Mouse (Mus musculus) testis, adult 2 months (tissue): ENCODE data around the gene Tmem132d. TPM values are rescaled to one million over a fixed set of nuclear protein-coding genes. Genes with fewer than 3 reads are reported as not detected.
A peak's percentile ranks its signal among the peaks of the same experiment; 100 is the strongest.

Source experiments
- H3K27ac ChIP-seq: fragments of 200-500 bp; 2 replicates; pipeline ENCODE4 v1.5.1; 2012; ENCODE audit warnings: low read depth, low read length; ENCODE audit not compliant: control insufficient read depth, insufficient read depth
- H3K27me3 ChIP-seq: fragments of 200-500 bp; 2 replicates; pipeline ENCODE4 v1.6.1; 2012; ENCODE audit warnings: mild to moderate bottlenecking, low read length, moderate library complexity; ENCODE audit not compliant: control insufficient read depth, insufficient read depth
- H3K36me3 ChIP-seq: fragments of 200-500 bp; 2 replicates; pipeline ENCODE4 v1.6.1; 2012; ENCODE audit warnings: mild to moderate bottlenecking, low read length; ENCODE audit not compliant: control insufficient read depth, insufficient read depth
- H3K4me1 ChIP-seq: fragments of 200-500 bp; 2 replicates; pipeline ENCODE4 v1.6.1; 2012; ENCODE audit warnings: low read length; ENCODE audit not compliant: control insufficient read depth, insufficient read depth
- H3K4me3 ChIP-seq: fragments of 200-500 bp; 2 replicates; pipeline ENCODE4 v1.5.1; 2012; ENCODE audit warnings: low read depth, mild to moderate bottlenecking, low read length, moderate library complexity, mixed read lengths; ENCODE audit not compliant: control insufficient read depth
- CTCF ChIP-seq: fragments of 200-500 bp; IDR thresholded peaks from 2 replicates; pipeline ENCODE4 v1.5.1; 2012; ENCODE audit warnings: low read depth, mild to moderate bottlenecking, inconsistent platforms, low read length, moderate library complexity; ENCODE audit not compliant: control insufficient read depth, insufficient read depth, insufficient replicate concordance
- POLR2A ChIP-seq: fragments of 200-500 bp; IDR thresholded peaks from 2 replicates; pipeline ENCODE4 v1.6.1; 2012; ENCODE audit warnings: low read depth, mild to moderate bottlenecking, inconsistent platforms, low read length, moderate library complexity; ENCODE audit not compliant: control insufficient read depth
- polyA plus RNA-seq: library from polyadenylated mRNA; depleted of rRNA; stranded (reverse); fragments of >200 nt; gene quantifications from 2 replicates; pipeline ENCODE4 v1.2.3, GENCODE M21; 2012

Tmem132d gene
- polyA plus RNA-seq, 1 experiment, result 0.04 TPM

DNA sequence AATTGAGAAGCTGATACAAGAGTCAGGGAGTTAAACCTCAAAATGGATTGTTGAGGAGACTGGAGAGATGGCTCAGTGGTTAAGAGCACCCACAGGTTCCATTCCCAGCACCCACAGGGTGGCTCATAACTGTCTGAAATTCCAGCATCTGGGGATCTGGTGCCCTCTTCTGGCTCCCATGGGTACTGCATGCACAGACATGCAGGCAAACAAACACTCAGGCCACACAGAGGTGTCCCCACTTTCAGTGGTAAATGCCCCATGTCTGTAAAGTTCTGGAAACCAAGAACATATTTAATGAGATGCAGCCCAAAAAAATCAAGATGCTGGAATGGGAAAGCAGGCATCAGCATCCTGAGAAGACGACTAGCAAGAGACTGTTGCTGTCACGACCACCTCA is 333.4 kb downstream of the Tmem132d start:
- no peak overlapping the region for H3K27ac ChIP-seq
- no peak overlapping the region for H3K4me3 ChIP-seq
- H3K4me1 ChIP-seq, result peaks cover 3% of the 10 kb centered on the region; the same call in 1 of the 2 replicates
- no peaks in the 10 kb centered on the region for H3K36me3 ChIP-seq
- no peaks in the 10 kb centered on the region for H3K27me3 ChIP-seq
- peak; percentile 85 for TF ChIP-seq CTCF
- no peak for TF ChIP-seq POLR2A

GRCm38 (mm10) chr5:128090578-128090977 is 342.3 kb downstream of the Tmem132d start:
- Histone ChIP-seq H3K4me1 (no peaks in the 10 kb centered on the region), H3K36me3 (no peaks in the 10 kb centered on the region), H3K27me3 (no peaks in the 10 kb centered on the region), H3K27ac (no peak overlapping the region), H3K4me3 (no peak overlapping the region)
- TF ChIP-seq CTCF (no peak), POLR2A (no peak)

DNA sequence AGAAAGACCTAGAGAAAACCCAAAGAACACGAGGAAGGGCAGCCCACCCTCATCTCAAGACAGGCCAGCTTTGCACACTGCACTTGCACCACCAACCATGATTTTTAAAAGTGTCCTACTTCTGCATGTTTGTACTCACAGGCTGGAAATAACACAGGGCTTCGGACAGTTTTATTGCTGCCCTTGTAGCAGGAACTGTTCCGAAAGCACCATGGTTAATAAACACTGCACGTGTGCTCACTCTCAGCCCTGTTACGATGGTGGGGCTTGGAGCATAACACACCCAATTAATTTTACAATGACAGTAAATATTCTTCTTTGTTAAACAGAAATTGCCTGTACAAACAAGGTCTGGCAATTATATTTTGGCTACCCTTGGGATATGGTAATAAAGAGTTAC is 357.4 kb downstream of the Tmem132d start:
- no peak for TF ChIP-seq POLR2A
- no peak for TF ChIP-seq CTCF
- Histone ChIP-seq H3K27ac (no peak overlapping the region), H3K36me3 (no peaks in the 10 kb centered on the region), H3K4me1 (no peaks in the 10 kb centered on the region), H3K4me3 (no peak overlapping the region), H3K27me3 (no peaks in the 10 kb centered on the region)

GRCm38 (mm10) chr5:128072616-128073015 is 360.3 kb downstream of the Tmem132d start:
- H3K4me1 ChIP-seq, result no peaks in the 10 kb centered on the region
- no peaks in the 10 kb centered on the region for H3K36me3 ChIP-seq
- no peaks in the 10 kb centered on the region for H3K27me3 ChIP-seq
- no peak overlapping the region for H3K4me3 ChIP-seq
- H3K27ac ChIP-seq, result no peak overlapping the region
- no peak for TF ChIP-seq CTCF
- no peak for TF ChIP-seq POLR2A

GRCm38 (mm10) chr5:128041781-128042180 is 391.1 kb downstream of the Tmem132d start:
- Histone ChIP-seq H3K27me3 (no peaks in the 10 kb centered on the region), H3K4me1 (no peaks in the 10 kb centered on the region), H3K4me3 (no peak overlapping the region), H3K36me3 (no peaks in the 10 kb centered on the region), H3K27ac (no peak overlapping the region)
- TF ChIP-seq CTCF, result no peak
- TF ChIP-seq POLR2A, result no peak

DNA sequence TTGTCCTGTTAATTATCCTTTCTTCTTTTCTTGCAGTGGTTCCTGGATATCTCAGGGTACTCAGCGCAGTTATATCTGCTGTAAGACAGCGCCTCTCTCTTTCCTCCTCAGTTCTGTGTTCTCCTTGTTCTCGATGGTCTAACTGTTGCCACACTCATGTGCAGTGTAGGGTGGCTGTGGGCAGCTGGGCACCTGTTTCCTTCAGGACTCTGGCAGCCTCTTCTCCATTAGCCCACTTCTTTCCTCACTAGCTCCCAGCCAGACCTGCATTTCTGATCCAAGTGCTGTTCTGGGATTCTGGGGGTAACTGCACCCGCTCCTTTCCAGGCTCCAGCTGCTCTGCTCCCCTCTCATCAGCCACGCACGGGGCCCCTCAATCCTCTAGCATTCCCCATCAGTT is 392.8 kb downstream of the Tmem132d start:
- no peaks in the 10 kb centered on the region for H3K4me1 ChIP-seq
- no peaks in the 10 kb centered on the region for H3K27me3 ChIP-seq
- no peak overlapping the region for H3K4me3 ChIP-seq
- H3K36me3 ChIP-seq, result no peaks in the 10 kb centered on the region
- no peak overlapping the region for H3K27ac ChIP-seq
- TF ChIP-seq POLR2A (no peak), CTCF (no peak)

DNA sequence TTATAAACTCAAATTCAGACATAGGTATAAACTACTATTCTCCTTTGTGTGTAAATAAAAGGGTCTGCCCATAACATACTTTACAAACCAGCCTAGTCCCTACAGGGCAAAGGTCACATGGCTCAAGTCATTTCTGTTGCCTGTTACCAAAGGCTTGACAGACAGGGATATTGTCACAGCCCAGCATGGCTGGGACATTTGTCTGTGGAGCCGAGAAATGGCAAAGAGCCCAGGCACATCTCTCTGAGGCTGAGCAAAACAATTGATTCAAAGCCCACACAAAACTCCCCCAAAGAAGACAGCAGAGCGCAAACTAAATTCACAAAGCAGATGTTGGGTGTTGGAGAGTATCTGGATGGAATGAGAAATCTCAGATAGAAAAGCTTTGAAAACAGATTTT is 405.8 kb downstream of the Tmem132d start:
- H3K36me3 ChIP-seq, result no peaks in the 10 kb centered on the region
- no peak for TF ChIP-seq POLR2A
- TF ChIP-seq CTCF, result no peak
- H3K4me3 ChIP-seq, result no peak overlapping the region
- H3K27ac ChIP-seq, result no peak overlapping the region
- no peaks in the 10 kb centered on the region for H3K27me3 ChIP-seq
- H3K4me1 ChIP-seq, result no peaks in the 10 kb centered on the region

DNA sequence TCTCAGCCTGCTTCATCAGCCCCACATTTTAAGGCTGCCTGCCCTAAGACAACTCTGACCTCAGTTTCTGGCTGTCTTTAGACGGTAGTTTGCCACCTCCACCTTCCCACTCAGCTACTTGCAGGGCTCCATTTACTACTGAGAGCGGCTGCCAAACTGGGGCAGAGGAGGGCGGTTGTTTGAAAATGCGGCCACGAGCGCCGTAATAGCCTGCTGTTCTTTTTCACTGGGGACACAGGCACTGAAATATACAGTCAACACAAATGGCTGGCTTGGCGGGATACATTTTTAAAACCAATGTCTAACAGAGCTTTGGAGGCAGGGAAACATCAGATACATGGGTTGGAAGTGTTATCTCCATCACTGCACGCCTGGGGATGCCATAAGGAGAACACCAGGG is 428.2 kb downstream of the Tmem132d start:
- Histone ChIP-seq H3K27me3 (no peaks in the 10 kb centered on the region), H3K36me3 (no peaks in the 10 kb centered on the region), H3K27ac (no peak overlapping the region), H3K4me1 (no peaks in the 10 kb centered on the region), H3K4me3 (no peak overlapping the region)
- no peak for TF ChIP-seq CTCF
- no peak for TF ChIP-seq POLR2A
